Mouse (Mus musculus) heart, embryonic 15.5 days (tissue): Measurements from ENCODE around the gene Clec2e. TPM values are rescaled to one million over a fixed set of nuclear protein-coding genes. Genes with fewer than 3 reads are reported as not detected.
"Not testable (repeated sequence)": the region's sequence is repeated elsewhere in the genome, so short reads cannot be mapped to it uniquely, and the experiment has no call there.

ENCODE experiments used
- ATAC-seq: fragments of 200-750 bp; cut with Nextera tagmentation; replicated peaks from 2 replicates; pipeline ENCODE4 v1.8.0; 2017; ENCODE audit warnings: low read depth, moderate TSS enrichment; ENCODE audit not compliant: insufficient number of reproducible peaks, insufficient read depth, low FRiP score
- H3K27ac ChIP-seq: fragments of 300-500 bp; sonication (generic); 2 replicates; pipeline ENCODE4 v1.5.1; 2015; ENCODE audit warnings: mild to moderate bottlenecking, inconsistent platforms
- H3K27me3 ChIP-seq: fragments of 300-500 bp; sonication (generic); 2 replicates; pipeline ENCODE4 v1.6.1; 2015; ENCODE audit warnings: inconsistent platforms
- H3K36me3 ChIP-seq: fragments of 300-500 bp; sonication (generic); 2 replicates; pipeline ENCODE4 v1.6.1; 2015; ENCODE audit warnings: mild to moderate bottlenecking, inconsistent platforms
- H3K4me1 ChIP-seq: fragments of 300-500 bp; sonication (generic); replicated peaks from 2 replicates; pipeline ENCODE4 v1.6.1; 2015; ENCODE audit warnings: inconsistent platforms
- H3K4me2 ChIP-seq: fragments of 300-500 bp; sonication (generic); 2 replicates; pipeline ENCODE4 v1.6.1; 2015; ENCODE audit warnings: inconsistent platforms, mild to moderate bottlenecking, moderate library complexity
- H3K4me3 ChIP-seq: fragments of 300-500 bp; sonication (generic); 2 replicates; pipeline ENCODE4 v1.5.1; 2015; ENCODE audit warnings: mild to moderate bottlenecking, inconsistent platforms
- H3K9ac ChIP-seq: fragments of 300-500 bp; sonication (generic); 2 replicates; pipeline ENCODE4 v1.6.1; 2015; ENCODE audit warnings: mild to moderate bottlenecking, inconsistent platforms
- H3K9me3 ChIP-seq: fragments of 300-500 bp; sonication (generic); replicated peaks from 2 replicates; pipeline ENCODE4 v1.6.1; 2016; ENCODE audit warnings: inconsistent platforms
- WGBS: fragments of 180-500 bp; shearing (Covaris S2); methylation state at CpG from one replicate; pipeline ENCODE4 v1.1.7; 2015; ENCODE audit warnings: mixed read lengths; 5-methylcytosine and 5-hydroxymethylcytosine counted together
- polyA plus RNA-seq: library from polyadenylated mRNA; unstranded; fragments of >200 nt; fragmentation: Nextera tagmentation; extraction: Ambion mirVana; gene quantifications from 2 replicates; pipeline ENCODE4 v1.2.1, GENCODE M21; 2015

The Clec2e gene
- polyA plus RNA-seq, 1 experiment from 2014 or later, result not detected

GRCm38 (mm10) chr6:129102858-129103555, 2.3 kb upstream of the Clec2e start:
- ATAC-seq, result no peak
- Histone ChIP-seq H3K27me3 (no peaks in the 10 kb centered on the region), H3K27ac (no peak overlapping the region), H3K9me3 (no peaks in the 10 kb centered on the region), H3K4me3 (no peak overlapping the region), H3K36me3 (no peaks in the 10 kb centered on the region), H3K9ac (no peak overlapping the region), H3K4me1 (no peaks in the 10 kb centered on the region), H3K4me2 (no peak overlapping the region)
- 63% methylated on average over 4 of the region's 4 CpGs for WGBS

GRCm38 (mm10) chr6:129101604-129102003, 891 bp upstream of the Clec2e start:
- Histone ChIP-seq H3K4me1 (no peaks in the 10 kb centered on the region), H3K27ac (no peak overlapping the region), H3K4me3 (no peak overlapping the region), H3K36me3 (no peaks in the 10 kb centered on the region), H3K9me3 (no peaks in the 10 kb centered on the region), H3K4me2 (no peak overlapping the region), H3K27me3 (no peaks in the 10 kb centered on the region), H3K9ac (no peak overlapping the region)
- WGBS, result 69% methylated on average over 1 of the region's 1 CpGs
- no peak for ATAC-seq

GRCm38 (mm10) chr6:129097929-129098328, 2.8 kb downstream of the Clec2e start:
- H3K4me1 ChIP-seq, result no peaks in the 10 kb centered on the region

GRCm38 (mm10) chr6:129095166-129095565, 5.5 kb downstream of the Clec2e start:
- Histone ChIP-seq H3K4me2 (no peak overlapping the region), H3K4me3 (no peak overlapping the region), H3K9ac (no peak overlapping the region), H3K27ac (no peak overlapping the region), H3K9me3 (no peaks in the 10 kb centered on the region), H3K4me1 (no peaks in the 10 kb centered on the region), H3K36me3 (no peaks in the 10 kb centered on the region), H3K27me3 (no peaks in the 10 kb centered on the region)
- ATAC-seq, result no peak

More at GRCm38 (mm10) chr6:129097929-129098328, 2.8 kb downstream of the Clec2e start:
- H3K27me3 ChIP-seq, result no peaks in the 10 kb centered on the region
- no peaks in the 10 kb centered on the region for H3K36me3 ChIP-seq
- no peak overlapping the region for H3K4me3 ChIP-seq
- H3K4me2 ChIP-seq, result no peak overlapping the region
- no peak overlapping the region for H3K27ac ChIP-seq
- 19% methylated on average over 1 of the region's 1 CpGs for WGBS
- H3K9me3 ChIP-seq, result no peaks in the 10 kb centered on the region
- H3K9ac ChIP-seq, result no peak overlapping the region
- ATAC-seq, result no peak

- H3K27me3 ChIP-seq, H3K4me1 ChIP-seq, H3K4me3 ChIP-seq, H3K36me3 ChIP-seq, H3K9ac ChIP-seq, H3K9me3 ChIP-seq, ATAC-seq, H3K27ac ChIP-seq, H3K4me2 ChIP-seq: not testable (repeated sequence)
- 88% methylated on average over 8 of the region's 8 CpGs for WGBS
These were observed 12.1 kb downstream of the Clec2e start for GRCm38 (mm10) chr6:129088596-129088995.

GRCm38 (mm10) chr6:129088161-129088560, 12.6 kb downstream of the Clec2e start:
- Histone ChIP-seq H3K27me3 (no peaks in the 10 kb centered on the region), H3K4me2 (no peak overlapping the region), H3K4me1 (no peaks in the 10 kb centered on the region), H3K36me3 (no peaks in the 10 kb centered on the region), H3K27ac (no peak overlapping the region), H3K9me3 (0 out of 2 replicates have a peak, but pooled peaks cover 5% of the 10 kb centered on the region), H3K9ac (no peak overlapping the region), H3K4me3 (no peak overlapping the region)
- WGBS, result 82% methylated on average over 1 of the region's 1 CpGs
- ATAC-seq, result no peak

- not testable (repeated sequence) for H3K27ac ChIP-seq, H3K9ac ChIP-seq, ATAC-seq, H3K4me3 ChIP-seq, H3K9me3 ChIP-seq, H3K4me1 ChIP-seq, H3K36me3 ChIP-seq, H3K4me2 ChIP-seq, H3K27me3 ChIP-seq
- WGBS, result 85% methylated on average over 2 of the region's 2 CpGs
These were observed 14.7 kb downstream of the Clec2e start for GRCm38 (mm10) chr6:129086031-129086430.

- WGBS, result 89% methylated on average over 6 of the region's 6 CpGs
- Histone ChIP-seq H3K9ac (no peak overlapping the region), H3K4me1 (no peaks in the 10 kb centered on the region), H3K36me3 (no peaks in the 10 kb centered on the region), H3K27ac (no peak overlapping the region), H3K4me2 (no peak overlapping the region), H3K27me3 (no peaks in the 10 kb centered on the region), H3K4me3 (no peak overlapping the region), H3K9me3 (0 out of 2 replicates have a peak, but pooled peaks cover 5% of the 10 kb centered on the region)
- ATAC-seq, result no peak
These were observed 15.6 kb downstream of the Clec2e start for GRCm38 (mm10) chr6:129085098-129085497.

GRCm38 (mm10) chr6:129066986-129067385, 33.7 kb downstream of the Clec2e start:
- Histone ChIP-seq H3K27me3 (no peaks in the 10 kb centered on the region), H3K4me3 (no peak overlapping the region), H3K27ac (no peak overlapping the region), H3K9ac (no peak overlapping the region), H3K4me2 (no peak overlapping the region), H3K4me1 (no peaks in the 10 kb centered on the region), H3K9me3 (no peaks in the 10 kb centered on the region), H3K36me3 (no peaks in the 10 kb centered on the region)
- ATAC-seq, result peak; percentile 43; the same call in 1 of the 2 replicates
- WGBS, result 51% methylated on average over 1 of the region's 1 CpGs

- H3K4me3 ChIP-seq, result no peak overlapping the region
- no peak for ATAC-seq
- no peak overlapping the region for H3K9ac ChIP-seq
- no peaks in the 10 kb centered on the region for H3K4me1 ChIP-seq
- no peaks in the 10 kb centered on the region for H3K27me3 ChIP-seq
- no peak overlapping the region for H3K27ac ChIP-seq
- no peaks in the 10 kb centered on the region for H3K9me3 ChIP-seq
- no peaks in the 10 kb centered on the region for H3K36me3 ChIP-seq
- H3K4me2 ChIP-seq, result no peak overlapping the region
These were observed 34.2 kb downstream of the Clec2e start for GRCm38 (mm10) chr6:129066530-129066929.

- no peaks in the 10 kb centered on the region for H3K36me3 ChIP-seq
- no peak overlapping the region for H3K4me3 ChIP-seq
- H3K4me2 ChIP-seq, result no peak overlapping the region
- no peaks in the 10 kb centered on the region for H3K27me3 ChIP-seq
- no peaks in the 10 kb centered on the region for H3K4me1 ChIP-seq
- WGBS, result 76% methylated on average over 3 of the region's 3 CpGs
- no peak for ATAC-seq
- H3K27ac ChIP-seq, result no peak overlapping the region
- H3K9ac ChIP-seq, result no peak overlapping the region
- no peaks in the 10 kb centered on the region for H3K9me3 ChIP-seq
These were observed 34.9 kb downstream of the Clec2e start for GRCm38 (mm10) chr6:129065857-129066256.

- ATAC-seq, result no peak
- no peak overlapping the region for H3K27ac ChIP-seq
- H3K4me3 ChIP-seq, result no peak overlapping the region
- H3K9me3 ChIP-seq, result no peaks in the 10 kb centered on the region
- H3K27me3 ChIP-seq, result no peaks in the 10 kb centered on the region
- H3K36me3 ChIP-seq, result no peaks in the 10 kb centered on the region
- no peak overlapping the region for H3K4me2 ChIP-seq
- H3K9ac ChIP-seq, result no peak overlapping the region
- no peaks in the 10 kb centered on the region for H3K4me1 ChIP-seq
- WGBS, result 57% methylated on average over 3 of the region's 3 CpGs
These were observed 35.3 kb downstream of the Clec2e start for GRCm38 (mm10) chr6:129065407-129065806.
